Mouse (Mus musculus) left cerebral cortex, adult 9 months (tissue): ENCODE measurements around the gene Itprid2.

Experiments used
- DNase-seq, 2 experiments: peaks; one replicate each; pipeline ENCODE4 v3.0.0; 2022; ENCODE audit warnings: low spot score in 2 of 2

Itprid2 gene

GRCm38 (mm10) chr2:79713662-79714091 lies 78.5 kb downstream of the Itprid2 start:
- no peak for DNase-seq

- DNase-seq, result no peak
Observed at GRCm38 (mm10) chr2:79714745-79715144, 79.6 kb downstream of the Itprid2 start.

GRCm38 (mm10) chr2:79715925-79716324 lies 80.8 kb downstream of the Itprid2 start:
- DNase-seq, result no peak

- DNase-seq, result no peak
Observed at GRCm38 (mm10) chr2:79717846-79718245, 82.7 kb downstream of the Itprid2 start.

GRCm38 (mm10) chr2:79722415-79722814 lies 87.3 kb downstream of the Itprid2 start:
- no peak for DNase-seq
